Mouse (Mus musculus) hindbrain, embryonic 14.5 days (tissue): Measurements from ENCODE around the gene Prmt2. TPM values are rescaled to one million over a fixed set of nuclear protein-coding genes. Genes with fewer than 3 reads are reported as not detected.

Experiments used
- ATAC-seq: fragments of 200-750 bp; cut with Nextera tagmentation; 2 replicates; pipeline ENCODE4 v1.8.0; 2017; ENCODE audit warnings: moderate number of reproducible peaks, mild to moderate bottlenecking, moderate TSS enrichment, moderate library complexity; ENCODE audit not compliant: low FRiP score
- DNase-seq: peaks from one replicate; pipeline ENCODE4 v3.0.0-alpha.2; 2015; ENCODE audit warnings: low spot score
- H3K27ac ChIP-seq: fragments of 300-500 bp; sonication (generic); 2 replicates; pipeline ENCODE4 v1.5.1; 2014; ENCODE audit warnings: mild to moderate bottlenecking, moderate library complexity
- H3K27me3 ChIP-seq: fragments of 300-500 bp; sonication (generic); 2 replicates; pipeline ENCODE4 v1.6.1; 2014; ENCODE audit warnings: mild to moderate bottlenecking, low read length, mixed read lengths; ENCODE audit not compliant: control insufficient read depth, insufficient read depth
- H3K36me3 ChIP-seq: fragments of 300-500 bp; sonication (generic); replicated peaks from 2 replicates; pipeline ENCODE4 v1.6.1; 2014; ENCODE audit not compliant: control insufficient read depth, insufficient read depth
- H3K4me1 ChIP-seq: fragments of 300-500 bp; sonication (generic); replicated peaks from 2 replicates; pipeline ENCODE4 v1.6.1; 2014; ENCODE audit warnings: antibody characterized with exemption, low read length, mixed read lengths; ENCODE audit not compliant: control insufficient read depth, insufficient read depth
- H3K4me2 ChIP-seq: fragments of 300-500 bp; sonication (generic); replicated peaks from 2 replicates; pipeline ENCODE4 v1.6.1; 2014; ENCODE audit warnings: mild to moderate bottlenecking, moderate library complexity
- H3K4me3 ChIP-seq: fragments of 300-500 bp; sonication (generic); replicated peaks from 2 replicates; pipeline ENCODE4 v1.5.1; 2014; ENCODE audit warnings: mild to moderate bottlenecking, low read length
- H3K9ac ChIP-seq: fragments of 300-500 bp; sonication (generic); 2 replicates; pipeline ENCODE4 v1.6.1; 2014
- H3K9me3 ChIP-seq: fragments of 300-500 bp; sonication (generic); 2 replicates; pipeline ENCODE4 v1.6.1; 2016; ENCODE audit warnings: low read length; ENCODE audit not compliant: control insufficient read depth
- WGBS: fragments of 180-500 bp; shearing (Covaris S2); extraction: QIAGEN DNeasy Blood & Tissue Kit; methylation state at CpG from one replicate; pipeline ENCODE4 v1.1.7; 2014; 5-methylcytosine and 5-hydroxymethylcytosine counted together
- polyA plus RNA-seq: library from polyadenylated mRNA; unstranded; fragments of >200 nt; fragmentation: Nextera tagmentation; extraction: Ambion mirVana; gene quantifications from 2 replicates; pipeline ENCODE4 v1.2.1, GENCODE M21; 2014

Gene Prmt2
- polyA plus RNA-seq, 1 experiment from 2014 or later: 306 TPM

GRCm38 (mm10) chr10:76257719-76258390 lies 20.2 kb upstream of the Prmt2 start:
- H3K27ac ChIP-seq: no peak overlapping the region
- 87% methylated on average over 12 of the region's 12 CpGs for WGBS
- no peak for DNase-seq
- no peaks in the 10 kb centered on the region for H3K9me3 ChIP-seq
- H3K36me3 ChIP-seq: peaks cover 8% of the 10 kb centered on the region
- H3K4me2 ChIP-seq: no peak overlapping the region
- H3K4me1 ChIP-seq: no peaks in the 10 kb centered on the region
- H3K9ac ChIP-seq: no peak overlapping the region
- H3K27me3 ChIP-seq: no peaks in the 10 kb centered on the region
- no peak for ATAC-seq
- H3K4me3 ChIP-seq: no peak overlapping the region

GRCm38 (mm10) chr10:76257231-76257630 lies 19.6 kb upstream of the Prmt2 start:
- 95% methylated on average over 7 of the region's 7 CpGs for WGBS
- ATAC-seq: no peak

GRCm38 (mm10) chr10:76255617-76256016 lies 18.0 kb upstream of the Prmt2 start:
- DNase-seq: no peak
- H3K27ac ChIP-seq: no peak overlapping the region
- H3K4me3 ChIP-seq: no peak overlapping the region
- 60% methylated on average over 6 of the region's 6 CpGs for WGBS
- ATAC-seq: no peak
- H3K36me3 ChIP-seq: no peaks in the 10 kb centered on the region
- no peak overlapping the region for H3K9ac ChIP-seq
- no peaks in the 10 kb centered on the region for H3K9me3 ChIP-seq
- H3K4me1 ChIP-seq: no peaks in the 10 kb centered on the region
- H3K4me2 ChIP-seq: no peak overlapping the region
- no peaks in the 10 kb centered on the region for H3K27me3 ChIP-seq

More at GRCm38 (mm10) chr10:76257231-76257630, 19.6 kb upstream of the Prmt2 start:
- Histone ChIP-seq H3K9ac (no peak overlapping the region), H3K4me2 (no peak overlapping the region), H3K27me3 (no peaks in the 10 kb centered on the region), H3K36me3 (peaks cover 6% of the 10 kb centered on the region), H3K27ac (no peak overlapping the region), H3K4me3 (no peak overlapping the region), H3K9me3 (no peaks in the 10 kb centered on the region), H3K4me1 (no peaks in the 10 kb centered on the region)
- no peak for DNase-seq

DNA sequence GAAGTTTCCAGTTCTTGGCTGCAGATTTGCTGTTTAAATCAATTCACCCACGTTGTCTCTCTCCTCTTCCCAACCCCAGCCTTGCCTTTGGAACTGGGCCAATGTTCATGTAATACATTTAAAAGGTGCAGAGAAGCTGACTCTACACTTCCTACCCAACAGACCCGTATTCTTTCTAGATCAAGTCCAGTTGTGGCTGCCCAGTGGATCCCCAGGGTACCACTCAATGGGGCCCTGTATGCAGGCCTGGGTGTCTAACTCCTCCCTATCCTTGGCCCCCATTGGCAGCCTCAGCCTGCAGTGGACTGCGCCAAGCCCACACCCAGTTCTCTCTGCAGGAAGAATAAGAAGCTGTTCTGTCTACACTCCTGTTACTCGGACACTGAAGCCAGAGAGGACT lies 15.9 kb upstream of the Prmt2 start, which contains the start of gene S100b:
Gene S100b, plus strand, starts transcription at position 318 of the 400 bp plus-strand sequence.
- Histone ChIP-seq H3K9me3 (no peaks in the 10 kb centered on the region), H3K36me3 (no peaks in the 10 kb centered on the region), H3K27me3 (no peaks in the 10 kb centered on the region), H3K4me1 (no peaks in the 10 kb centered on the region), H3K4me2 (no peak within 1 kb of the TSS), H3K27ac (no peak within 1 kb of the TSS), H3K9ac (no peak within 1 kb of the TSS), H3K4me3 (no peak within 1 kb of the TSS)
- WGBS: 47% methylated on average over 4 of the region's 4 CpGs
- peak; percentile 47 for DNase-seq
- ATAC-seq: peak; percentile 45; the same call in 1 of the 2 replicates

GRCm38 (mm10) chr10:76253079-76253478 lies 15.4 kb upstream of the Prmt2 start:
- Histone ChIP-seq H3K9me3 (no peaks in the 10 kb centered on the region), H3K36me3 (no peaks in the 10 kb centered on the region), H3K27ac (no peak overlapping the region), H3K27me3 (no peaks in the 10 kb centered on the region), H3K4me3 (no peak overlapping the region), H3K9ac (no peak overlapping the region), H3K4me1 (no peaks in the 10 kb centered on the region), H3K4me2 (no peak overlapping the region)
- DNase-seq: no peak
- no peak for ATAC-seq
- WGBS: 98% methylated on average over 1 of the region's 1 CpGs

DNA sequence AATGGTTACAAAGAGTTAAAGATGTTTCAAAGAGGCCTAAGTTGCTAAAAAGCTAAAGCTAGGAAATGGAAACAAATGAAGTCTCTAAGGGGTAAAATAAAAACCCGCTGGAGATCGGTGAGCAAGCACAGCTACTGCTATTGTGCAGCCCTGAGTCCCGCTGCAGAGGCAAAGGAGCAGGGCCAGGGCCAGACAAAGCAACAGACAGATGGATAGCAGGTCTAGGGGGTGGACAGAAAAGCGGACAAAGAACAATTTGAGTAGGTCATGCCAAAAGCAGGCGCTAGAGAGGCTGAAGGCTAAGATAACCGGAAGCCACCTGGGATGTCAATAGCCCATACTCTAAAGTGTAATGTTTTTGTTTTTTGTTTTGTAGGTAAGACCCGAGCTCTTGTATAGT lies 13.2 kb upstream of the Prmt2 start:
- no peak overlapping the region for H3K9ac ChIP-seq
- no peaks in the 10 kb centered on the region for H3K4me1 ChIP-seq
- no peaks in the 10 kb centered on the region for H3K27me3 ChIP-seq
- no peaks in the 10 kb centered on the region for H3K9me3 ChIP-seq
- no peaks in the 10 kb centered on the region for H3K36me3 ChIP-seq
- no peak overlapping the region for H3K27ac ChIP-seq
- WGBS: 57% methylated on average over 7 of the region's 7 CpGs
- DNase-seq (no peak), ATAC-seq (no peak)
- H3K4me2 ChIP-seq: no peak overlapping the region
- H3K4me3 ChIP-seq: no peak overlapping the region

DNA sequence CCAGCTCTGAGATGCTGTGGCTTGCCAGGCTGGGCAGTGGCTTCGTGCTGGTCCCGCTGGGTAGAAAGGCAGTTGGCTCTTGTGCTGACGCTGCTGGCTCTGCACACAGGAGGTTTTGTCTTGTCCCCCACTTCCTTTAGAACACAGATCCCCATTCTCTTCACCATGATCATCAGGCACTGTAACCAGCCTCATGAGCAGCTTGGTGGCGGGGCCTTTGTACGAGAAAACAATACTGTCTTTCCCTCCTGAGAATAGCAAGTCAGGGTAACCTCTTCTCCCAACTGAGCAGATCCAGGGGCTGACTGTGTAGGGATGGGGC lies 10.9 kb upstream of the Prmt2 start:
- no peak overlapping the region for H3K27ac ChIP-seq
- no peaks in the 10 kb centered on the region for H3K9me3 ChIP-seq
- no peak overlapping the region for H3K9ac ChIP-seq
- H3K27me3 ChIP-seq: no peaks in the 10 kb centered on the region
- no peak for ATAC-seq
- no peak for DNase-seq
- H3K36me3 ChIP-seq: no peaks in the 10 kb centered on the region
- H3K4me2 ChIP-seq: no peak overlapping the region
- H3K4me3 ChIP-seq: no peak overlapping the region
- 54% methylated on average over 5 of the region's 5 CpGs for WGBS
- no peaks in the 10 kb centered on the region for H3K4me1 ChIP-seq

DNA sequence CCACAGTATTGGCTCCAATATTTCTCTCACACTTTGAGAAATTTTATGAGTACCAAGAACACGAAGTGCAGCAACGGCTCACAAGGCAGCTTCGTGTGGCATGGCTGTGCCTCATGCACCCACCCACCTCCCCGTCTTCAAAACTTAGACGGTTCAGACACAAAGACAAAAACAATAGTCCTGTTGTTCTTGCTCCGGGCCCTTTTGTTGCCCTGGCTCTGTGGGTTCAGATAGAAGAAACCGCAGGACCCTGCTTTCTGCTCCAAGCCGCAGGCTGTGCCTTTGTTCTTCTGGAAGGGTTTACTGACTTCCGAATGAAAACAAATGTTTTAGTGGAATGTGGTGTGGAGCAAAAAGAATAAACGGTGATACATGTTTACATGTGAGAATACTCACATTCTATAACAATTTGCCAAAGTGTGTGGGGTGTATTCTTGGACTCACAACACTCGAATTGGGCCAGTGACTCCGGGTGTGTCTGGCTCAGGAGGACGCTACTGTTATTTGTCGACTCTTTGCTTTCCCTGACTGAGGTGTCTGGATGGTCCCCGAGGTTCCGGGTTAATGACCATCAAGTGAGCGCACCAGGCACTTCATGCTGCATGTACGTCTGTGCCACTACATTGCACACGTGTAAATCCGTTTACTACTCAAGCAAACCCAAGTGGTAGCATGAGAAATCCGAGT lies 10.4 kb upstream of the Prmt2 start:
- no peak overlapping the region for H3K4me2 ChIP-seq
- no peak for ATAC-seq
- DNase-seq: no peak
- no peaks in the 10 kb centered on the region for H3K9me3 ChIP-seq
- WGBS: 28% methylated on average over 21 of the region's 21 CpGs
- H3K9ac ChIP-seq: no peak overlapping the region
- no peaks in the 10 kb centered on the region for H3K36me3 ChIP-seq
- H3K27me3 ChIP-seq: no peaks in the 10 kb centered on the region
- H3K4me1 ChIP-seq: no peaks in the 10 kb centered on the region
- peak overlapping the region; percentile 9; the same call in 1 of the 2 replicates for H3K27ac ChIP-seq
- H3K4me3 ChIP-seq: no peak overlapping the region

- Histone ChIP-seq H3K9me3 (no peaks in the 10 kb centered on the region), H3K4me3 (no peak overlapping the region), H3K27me3 (no peaks in the 10 kb centered on the region), H3K36me3 (no peaks in the 10 kb centered on the region), H3K4me1 (no peaks in the 10 kb centered on the region), H3K4me2 (no peak overlapping the region), H3K9ac (no peak overlapping the region), H3K27ac (no peak overlapping the region)
- 60% methylated on average over 4 of the region's 4 CpGs for WGBS
- ATAC-seq (no peak), DNase-seq (no peak)
Observed at GRCm38 (mm10) chr10:76246601-76247000, 8.9 kb upstream of the Prmt2 start.
